22 mouse cellular contexts compared by ENCODE assay signal in genomic region chr7:64166724-64167123, GRCm38 (mm10). TPM values are rescaled to one million over a fixed set of nuclear protein-coding genes. Genes with fewer than 3 reads are reported as not detected.
DNase-seq lines count a peak whose midpoint lies in the region; ATAC-seq and TF ChIP-seq lines count a peak whose summit lies in the region.
"Had no signal": no experiment of that assay in that cellular context is flagged by ENCODE, and none has a peak within 500 bp of the region (broad histone marks: within the 10 kb centered on the region; RNA-seq: fewer than 3 reads in every experiment).

No protein-coding gene starts in this region.

- no peaks in the 10 kb centered on the region for H3K9me3 ChIP-seq in lung, postnatal 0 days (ENCODE audit: low read length)
- H3K9me3 ChIP-seq: embryonic facial prominence, embryonic 15.5 days; limb, embryonic 15.5 days; liver, embryonic 15.5 days had no signal

- no peak for TF ChIP-seq CTCF in heart, adult 2 months (IDR thresholded peaks at IDR 0.05)
- no peak for TF ChIP-seq CTCF in lung, postnatal 0 days (IDR thresholded peaks at IDR 0.05)
- TF ChIP-seq CTCF in left cerebral cortex, adult 2 months (IDR thresholded peaks at IDR 0.05) = no peak

- DNase-seq in heart, adult 2 months = no peak
- DNase-seq in heart, adult 8-10 months (ENCODE audit: low spot score) = no peak
- peak; percentile 30 for DNase-seq in thymus, postnatal 25 days
- no peak for DNase-seq in thymus, postnatal 36 days
- DNase-seq in lung, postnatal 0 days (ENCODE audit: low spot score) = peak; percentile 89
- DNase-seq in left cerebral cortex, adult 2 months (ENCODE audit: extremely low spot score in 1 of 2, low spot score in 2 of 2) = no peak
- DNase-seq in urinary bladder, postnatal 4 days (ENCODE audit: low spot score in 2 of 2) = no peak
- DNase-seq: adrenal gland, postnatal 36 days; B cell, adult 2 months; cerebellum, adult 2 months; cerebellum, postnatal 36 days; gastrocnemius, postnatal 10 days; kidney, adult 11 months; kidney, postnatal 10 days; layer of hippocampus, postnatal 36 days had no signal

- peaks cover 14% of the 10 kb centered on the region for H3K4me1 ChIP-seq in heart, adult 2 months (ENCODE audit: control insufficient read depth, insufficient read depth, low read length)
- no peaks in the 10 kb centered on the region for H3K4me1 ChIP-seq in lung, postnatal 0 days (ENCODE audit: insufficient read depth, low read depth, low read length)
- H3K4me1 ChIP-seq: embryonic facial prominence, embryonic 15.5 days; limb, embryonic 15.5 days; liver, embryonic 15.5 days had no signal

- no peak overlapping the region for H3K9ac ChIP-seq in heart, adult 2 months (ENCODE audit: low read depth, low read length)
- H3K9ac ChIP-seq in lung, postnatal 0 days (replicated peaks; ENCODE audit: low read depth) = no peak overlapping the region
- H3K9ac ChIP-seq: embryonic facial prominence, embryonic 15.5 days; limb, embryonic 15.5 days; liver, embryonic 15.5 days had no signal

- H3K79me2 ChIP-seq in heart, adult 2 months (replicated peaks; ENCODE audit: control insufficient read depth, insufficient read depth, low read length) = no peaks in the 10 kb centered on the region

- no peaks in the 10 kb centered on the region for H3K27me3 ChIP-seq in heart, adult 2 months (ENCODE audit: control insufficient read depth, insufficient read depth, low read length)
- H3K27me3 ChIP-seq in lung, postnatal 0 days (replicated peaks; ENCODE audit: insufficient read depth, low read length) = no peaks in the 10 kb centered on the region
- H3K27me3 ChIP-seq: embryonic facial prominence, embryonic 15.5 days; limb, embryonic 15.5 days; liver, embryonic 15.5 days had no signal

- no peak overlapping the region for H3K4me3 ChIP-seq in heart, adult 2 months
- no peak overlapping the region for H3K4me3 ChIP-seq in lung, postnatal 0 days (ENCODE audit: low read depth, low read length)
- no peak overlapping the region for H3K4me3 ChIP-seq in left cerebral cortex, adult 2 months
- H3K4me3 ChIP-seq: embryonic facial prominence, embryonic 15.5 days; limb, embryonic 15.5 days; liver, embryonic 15.5 days had no signal

- no peak overlapping the region for H3K4me2 ChIP-seq in lung, postnatal 0 days (replicated peaks; ENCODE audit: low read depth, low read length)
- H3K4me2 ChIP-seq: embryonic facial prominence, embryonic 15.5 days; limb, embryonic 15.5 days; liver, embryonic 15.5 days had no signal

- TF ChIP-seq EP300 in heart, adult 2 months (IDR thresholded peaks at IDR 0.05; ENCODE audit: insufficient read depth, low read depth, low read length) = 0 out of 2 replicates have a peak, but pooled peaks have one; percentile 49
- 0 out of 2 replicates have a peak, but pooled peaks have one; percentile 16 for TF ChIP-seq EP300 in lung, postnatal 0 days (IDR thresholded peaks at IDR 0.05)

- H3K27ac ChIP-seq in heart, adult 2 months = peak overlapping the region; percentile 22
- H3K27ac ChIP-seq in lung, postnatal 0 days (ENCODE audit: low read length) = peak overlapping the region; percentile 11; the same call in 1 of the 2 replicates
- no peak overlapping the region; the same call in 1 of the 2 replicates for H3K27ac ChIP-seq in left cerebral cortex, adult 2 months
- H3K27ac ChIP-seq: embryonic facial prominence, embryonic 15.5 days; limb, embryonic 15.5 days; liver, embryonic 15.5 days; stomach, postnatal 0 days had no signal

- ATAC-seq in lung, postnatal 0 days = peak; percentile 85
- ATAC-seq: midbrain, embryonic 16.5 days had no signal

- H3K36me3 ChIP-seq in heart, adult 2 months (ENCODE audit: control insufficient read depth, insufficient read depth, low read length) = no peaks in the 10 kb centered on the region
- no peaks in the 10 kb centered on the region for H3K36me3 ChIP-seq in lung, postnatal 0 days (ENCODE audit: insufficient read depth, low read length)
- H3K36me3 ChIP-seq: embryonic facial prominence, embryonic 15.5 days; limb, embryonic 15.5 days; liver, embryonic 15.5 days had no signal

- TF ChIP-seq POLR2A in heart, adult 2 months (IDR thresholded peaks at IDR 0.05; ENCODE audit: insufficient read depth, low read depth, low read length) = no peak

- intact Hi-C loops in heart, adult 2 months (cut with DNase I) = no loop called here
- intact Hi-C loops in left cerebral cortex, adult 2 months (cut with DNase I) = loop anchor here (2.0 kb wide), 1 partner anchor 120 kb away; the partner anchor contains the start of gene Mtmr10

RNA-seq across cellular contexts. Expression of gene Trpm1, which starts 13.1 kb away (rescaled TPM):
- total RNA-seq in heart, adult 2 months (2021) = not detected
- polyA plus RNA-seq in heart, adult 2 months (2012; rRNA removed) = 0.06 TPM in 2 replicates
- total RNA-seq in heart, adult 8-10 months (2022) = under 1 TPM in 2 of 4 experiments, not detected in 2; 0.31 to 0.66 TPM
- not detected in 2 replicates for polyA plus RNA-seq in lung, postnatal 0 days (2015; fragmentation: Nextera tagmentation; extraction: Ambion mirVana)
- under 1 TPM; 0.61 TPM for total RNA-seq in left cerebral cortex, adult 2 months (2021)
- total RNA-seq: adrenal gland, postnatal 36 days; layer of hippocampus, adult 18-20 months; layer of hippocampus, postnatal 36 days had no signal
- polyA plus RNA-seq: cerebellum, adult 2 months; heart, embryonic 14.5 days; liver, embryonic 15.5 days had no signal

Comparison
In these comparisons a context has a peak if more than half of its experiments do, and no peak if none do; other contexts are left out.
1. DNase-seq: peak in thymus, postnatal 25 days (single experiment) and lung, postnatal 0 days (single experiment); none in heart, adult 2 months (0 of 2), heart, adult 8-10 months (single experiment), thymus, postnatal 36 days (0 of 2), left cerebral cortex, adult 2 months (0 of 2) and urinary bladder, postnatal 4 days (0 of 2).